Mouse (Mus musculus) megakaryocyte-erythroid progenitor cell, adult 5 weeks (primary cell): ENCODE results near the gene Olfr881. TPM values are rescaled to one million over a fixed set of nuclear protein-coding genes. Genes with fewer than 3 reads are reported as not detected.

Experiments
- polyA plus RNA-seq: library from polyadenylated mRNA; stranded (reverse); fragments of >175 nt; gene quantifications from 2 replicates; pipeline ENCODE4 v1.2.3, GENCODE M21; 2012

Gene Olfr881
- not detected in 2 replicates for polyA plus RNA-seq

DNA sequence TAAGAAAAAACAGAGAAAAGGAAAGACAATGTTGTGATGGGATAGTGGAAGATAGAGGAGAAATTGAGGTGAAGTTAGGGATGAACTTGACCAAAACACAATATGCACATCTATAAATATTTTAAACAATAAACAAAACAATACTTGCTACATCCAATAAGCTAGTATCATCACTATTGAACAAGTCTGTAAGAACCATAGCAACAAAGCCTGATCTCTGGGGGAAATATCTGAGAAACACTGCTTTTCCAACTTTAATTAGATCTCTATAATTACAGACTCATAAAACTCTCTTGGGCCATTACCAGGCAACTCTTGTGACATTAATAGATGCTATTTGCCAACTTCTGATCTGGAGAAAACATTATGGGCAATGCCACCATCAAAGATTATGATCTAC, at the start of gene Olfr881:
Gene Olfr881, plus strand, starts transcription at position 301 of the 400 bp plus-strand sequence.

DNA sequence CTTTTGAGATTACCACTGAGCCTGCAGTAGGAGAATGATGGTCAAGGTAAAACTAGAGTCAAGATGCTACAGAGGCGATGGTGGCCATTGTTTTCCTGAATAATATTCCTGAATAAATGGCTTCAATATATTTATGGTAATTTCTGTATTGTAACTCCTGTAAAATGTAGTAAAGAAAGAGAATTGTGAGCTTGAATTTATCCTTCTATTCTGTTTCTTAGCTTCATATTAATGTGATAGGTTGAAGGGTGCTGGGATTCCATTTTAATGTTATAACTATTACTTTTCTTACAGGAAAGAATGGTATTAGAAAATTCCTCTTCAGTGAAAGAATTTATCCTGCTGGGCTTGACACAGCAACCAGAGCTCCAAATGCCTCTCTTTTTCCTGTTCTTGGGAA, 33.9 kb downstream of the Olfr881 start, which contains the start of gene Olfr883:
Gene Olfr883, plus strand, starts transcription at position 301 of the 400 bp plus-strand sequence.

Other genes with a start within 250 kb of the Olfr881 start
- not detected in 2 replicates for gene Olfr874, start 246.7 kb upstream of the Olfr881 start, polyA plus RNA-seq
- not detected in 2 replicates for gene Olfr875, start 220.0 kb upstream of the Olfr881 start, polyA plus RNA-seq
- gene Olfr876, start 188.8 kb upstream of the Olfr881 start, polyA plus RNA-seq: not detected in 2 replicates
- gene Olfr877, start 137.6 kb upstream of the Olfr881 start, polyA plus RNA-seq: not detected in 2 replicates
- not detected in 2 replicates for gene Olfr145, start 95.1 kb upstream of the Olfr881 start, polyA plus RNA-seq
- 0.04 TPM in 1 of 2 replicates, not detected in the other for gene Olfr878, start 74.0 kb upstream of the Olfr881 start, polyA plus RNA-seq
- not detected in 2 replicates for gene Olfr883, start 34.0 kb downstream of the Olfr881 start, polyA plus RNA-seq
- gene Olfr884, start 54.7 kb downstream of the Olfr881 start, polyA plus RNA-seq: not detected in 2 replicates
- not detected in 2 replicates for gene Olfr885, start 69.5 kb downstream of the Olfr881 start, polyA plus RNA-seq
- gene Olfr887, start 92.2 kb downstream of the Olfr881 start, polyA plus RNA-seq: 0.03 TPM in 1 of 2 replicates, not detected in the other
- gene Olfr888, start 116.3 kb downstream of the Olfr881 start, polyA plus RNA-seq: not detected in 2 replicates
- not detected in 2 replicates for gene Olfr889, start 123.4 kb downstream of the Olfr881 start, polyA plus RNA-seq
- not detected in 2 replicates for gene Olfr890, start 150.7 kb downstream of the Olfr881 start, polyA plus RNA-seq
- not detected in 2 replicates for gene Olfr891, start 189.0 kb downstream of the Olfr881 start, polyA plus RNA-seq
- not detected in 2 replicates for gene Olfr893, start 216.5 kb downstream of the Olfr881 start, polyA plus RNA-seq
- gene Olfr894, start 226.2 kb downstream of the Olfr881 start, polyA plus RNA-seq: not detected in 2 replicates